Mouse (Mus musculus) liver, embryonic 14.5 days (tissue): ENCODE data around the gene Ifi27.

Experiments used
- CTCF ChIP-seq: IDR thresholded peaks from 2 replicates; pipeline ENCODE4 v1.5.1; 2016; ENCODE audit warnings: antibody characterized with exemption, low read depth, control low read depth
- EP300 ChIP-seq: IDR thresholded peaks from 2 replicates; pipeline ENCODE4 v1.6.1; 2016; ENCODE audit warnings: antibody characterized with exemption, low read depth

GRCm38 (mm10) chr12:103425016-103425728 lies 8.8 kb upstream of the Ifi27 start:
- no peak for TF ChIP-seq CTCF
- no peak for TF ChIP-seq EP300
